Mouse (Mus musculus) erythroblast, adult 5-6 weeks (primary cell): ENCODE data around the gene Ptpn9. TPM values are rescaled to one million over a fixed set of nuclear protein-coding genes. Genes with fewer than 3 reads are reported as not detected.

ENCODE experiments used
- ATAC-seq: replicated peaks from 2 replicates; pipeline ENCODE4 v1.8.0; 2016; ENCODE audit warnings: moderate number of reproducible peaks, mild to moderate bottlenecking, moderate TSS enrichment, inconsistent platforms; ENCODE audit not compliant: poor library complexity, low FRiP score, severe bottlenecking
- total RNA-seq, 2 experiments: library from RNA; stranded (forward) in 1 of 2; stranded (reverse) in 1 of 2; fragments of 150-400 nt in 1 of 2; fragments of 200-764, 138-1000 nt in 1 of 2; gene quantifications; 2 replicates each; pipeline versions ENCODE4 v1.2.3 to v1.2.4; 2015 to 2017; ENCODE audit warnings: low replicate concordance in 2 of 2

Gene Ptpn9
- total RNA-seq, 2 experiments from 2014 or later: 3.1 to 8.6 TPM

DNA sequence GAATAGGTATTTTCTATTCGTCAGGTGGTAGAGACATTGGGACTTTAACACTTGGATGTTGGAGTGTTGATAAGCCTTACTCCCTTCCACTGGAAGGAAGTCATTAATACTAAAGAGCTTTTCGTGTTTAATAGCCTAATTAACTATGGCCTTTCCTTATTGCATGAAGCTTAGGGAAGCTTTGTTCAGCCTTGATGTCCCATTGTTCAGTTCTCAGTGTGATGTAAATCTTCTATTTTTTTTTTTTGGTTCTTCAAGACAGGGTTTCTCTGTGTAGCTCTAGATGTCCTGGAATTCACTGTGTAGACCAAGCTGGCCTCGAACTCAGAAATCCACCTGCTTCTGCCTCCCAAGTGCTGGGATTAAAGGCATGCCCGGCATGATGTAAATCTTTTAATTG, 18.2 kb downstream of the Ptpn9 start:
- ATAC-seq: no peak

DNA sequence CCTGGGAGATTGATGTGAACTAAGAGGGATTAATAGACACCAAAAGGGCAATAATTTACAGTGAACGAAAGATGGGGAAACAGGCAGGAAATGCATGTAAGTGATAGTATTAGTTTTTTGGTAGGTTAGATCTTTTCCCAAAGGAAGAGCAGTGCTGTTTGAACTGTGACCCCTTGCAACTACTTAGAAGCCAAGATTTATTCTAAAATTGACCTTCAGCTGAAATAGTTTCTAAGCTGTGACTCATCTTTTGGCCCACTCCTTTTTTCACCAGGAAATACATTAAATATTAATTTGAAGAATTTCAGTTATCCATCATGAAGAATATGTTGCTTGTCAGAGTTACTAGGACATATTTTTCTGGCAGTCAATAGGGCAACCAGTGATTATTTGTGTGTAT, 19.0 kb downstream of the Ptpn9 start:
- ATAC-seq: no peak

DNA sequence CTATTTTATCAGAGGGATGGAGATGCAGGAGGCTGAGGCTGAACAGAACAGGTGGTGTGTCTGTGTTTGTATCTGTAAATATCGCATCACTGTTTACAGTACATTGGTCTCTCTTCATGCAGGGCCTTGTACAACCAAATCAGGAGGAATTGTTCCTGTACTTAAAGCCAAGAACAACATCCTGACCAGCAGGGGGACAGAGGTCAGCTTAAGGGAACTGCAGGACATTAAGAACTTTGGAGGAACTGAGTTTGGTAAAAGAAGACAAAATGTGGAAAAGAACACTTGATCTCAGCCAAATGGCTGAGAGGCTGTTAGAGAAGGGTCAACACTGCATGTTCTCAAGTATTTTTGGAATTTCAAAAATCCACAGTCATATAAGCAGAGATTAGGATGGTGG, 20.0 kb downstream of the Ptpn9 start:
- ATAC-seq: no peak

DNA sequence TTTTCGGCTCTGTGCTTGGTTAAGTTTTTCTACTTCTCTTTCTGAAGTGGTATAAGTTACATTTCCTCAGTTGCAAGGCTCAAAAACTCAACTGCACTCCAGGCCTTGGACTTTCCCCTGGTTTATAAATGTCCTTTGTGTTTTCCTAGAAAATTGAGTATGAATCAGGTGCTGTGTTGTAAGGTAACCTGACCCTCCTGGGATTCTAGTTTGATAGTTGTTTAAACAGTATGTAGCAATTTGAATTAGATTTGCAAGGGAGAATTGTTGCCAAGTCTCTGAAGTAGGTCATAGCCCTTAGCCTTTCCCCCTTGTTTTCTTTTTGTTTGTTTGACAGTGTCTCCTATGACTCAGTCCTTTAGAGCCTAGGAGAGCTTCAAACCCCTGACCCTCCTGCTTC, 22.9 kb downstream of the Ptpn9 start:
- ATAC-seq: no peak

DNA sequence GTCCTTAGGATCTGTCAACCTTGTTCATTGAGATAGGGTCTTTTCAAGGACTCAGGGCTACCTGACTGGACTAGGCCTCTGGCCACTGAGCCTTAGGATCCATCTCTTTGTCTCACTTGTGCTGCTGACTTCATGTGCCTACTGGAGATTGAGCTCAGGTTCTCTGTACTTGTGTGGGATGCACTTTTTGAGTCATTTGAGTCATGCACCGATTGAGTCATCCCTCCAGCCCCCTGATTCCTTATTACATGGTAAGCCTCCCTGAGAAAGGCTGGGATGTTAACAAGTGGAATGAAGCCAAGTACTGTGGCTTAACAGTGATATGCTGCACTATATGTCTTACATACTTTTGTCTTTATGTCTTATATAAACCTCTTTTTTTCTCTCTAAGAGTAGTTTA, 37.0 kb downstream of the Ptpn9 start:
- ATAC-seq: no peak

DNA sequence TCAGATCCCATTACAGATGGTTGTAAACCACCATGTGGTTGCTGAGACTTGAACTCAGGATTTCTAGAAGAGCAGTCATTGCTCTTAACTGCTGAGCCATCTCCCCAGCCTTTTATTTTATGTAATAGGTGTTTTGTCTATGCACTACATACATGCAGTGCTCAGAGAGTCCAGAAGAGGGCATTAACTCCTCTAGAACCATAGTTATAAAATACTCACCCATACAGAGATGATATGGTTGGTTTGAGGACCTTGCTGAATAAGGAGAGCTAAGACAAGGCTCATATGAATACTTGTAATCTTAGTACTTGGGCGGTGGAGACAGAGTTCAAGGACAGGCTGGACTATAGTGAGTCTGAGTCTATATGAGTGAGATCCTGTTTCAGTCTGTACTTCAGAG, 61.5 kb downstream of the Ptpn9 start:
- ATAC-seq: peak; percentile 66; the same call in 1 of the 2 replicates

DNA sequence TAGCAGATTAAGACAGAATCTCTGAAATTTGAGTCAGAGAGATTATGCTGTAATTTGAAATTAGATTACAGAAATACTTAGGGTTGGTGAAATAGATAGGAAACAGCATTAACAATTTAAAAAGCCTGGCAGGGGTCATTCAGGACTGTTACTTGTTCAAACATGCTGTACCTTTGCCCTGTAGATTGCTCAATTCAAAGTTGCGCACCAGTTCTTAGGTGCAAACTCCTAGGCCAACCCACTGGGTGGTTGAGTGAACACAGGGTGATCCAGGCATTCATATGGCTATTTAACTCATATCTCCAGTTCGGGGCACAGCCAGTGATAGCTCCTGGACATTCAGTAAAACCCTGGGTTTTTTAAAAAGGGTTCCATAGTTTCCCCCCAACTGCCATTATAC, 69.4 kb downstream of the Ptpn9 start:
- ATAC-seq: no peak

DNA sequence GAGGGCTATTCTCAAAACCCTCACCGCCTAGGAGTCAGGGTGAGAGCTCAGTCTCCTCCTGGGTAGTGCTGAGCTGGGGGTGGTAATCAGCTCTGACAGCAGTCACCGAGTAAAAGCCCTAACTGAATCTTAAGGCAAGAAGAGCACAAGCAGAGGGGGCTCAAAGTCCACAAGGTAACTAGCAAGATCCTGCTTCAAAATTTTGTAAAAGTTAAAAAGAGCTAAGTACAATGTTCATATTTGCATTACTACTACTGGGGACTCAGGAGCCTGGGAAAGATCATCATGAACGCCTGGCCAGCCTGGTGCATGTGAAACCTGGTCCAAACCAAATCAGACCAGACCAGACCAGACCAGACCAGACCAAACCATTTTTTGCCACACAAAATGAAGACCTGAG, 73.5 kb downstream of the Ptpn9 start:
- no peak for ATAC-seq

DNA sequence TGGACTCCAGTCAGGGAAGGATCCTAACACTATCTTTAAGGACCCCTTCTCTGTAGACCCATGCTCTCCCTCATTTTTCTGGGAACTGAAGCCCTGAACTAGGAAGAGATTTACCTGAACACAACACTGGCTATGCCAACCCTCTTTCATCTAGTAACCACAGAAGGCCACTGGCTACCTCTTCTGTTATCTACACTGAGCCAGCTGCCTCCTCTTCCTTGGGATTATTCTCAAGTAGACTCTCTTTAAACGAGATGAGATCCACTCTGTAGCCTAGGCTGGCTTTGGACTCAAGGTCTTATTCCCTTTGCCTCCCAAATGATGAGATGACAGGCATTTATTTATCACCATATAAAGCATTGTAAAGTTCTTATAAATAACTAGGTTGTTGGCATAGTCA, 75.5 kb downstream of the Ptpn9 start:
- ATAC-seq: peak; percentile 29; the same call in 1 of the 2 replicates

DNA sequence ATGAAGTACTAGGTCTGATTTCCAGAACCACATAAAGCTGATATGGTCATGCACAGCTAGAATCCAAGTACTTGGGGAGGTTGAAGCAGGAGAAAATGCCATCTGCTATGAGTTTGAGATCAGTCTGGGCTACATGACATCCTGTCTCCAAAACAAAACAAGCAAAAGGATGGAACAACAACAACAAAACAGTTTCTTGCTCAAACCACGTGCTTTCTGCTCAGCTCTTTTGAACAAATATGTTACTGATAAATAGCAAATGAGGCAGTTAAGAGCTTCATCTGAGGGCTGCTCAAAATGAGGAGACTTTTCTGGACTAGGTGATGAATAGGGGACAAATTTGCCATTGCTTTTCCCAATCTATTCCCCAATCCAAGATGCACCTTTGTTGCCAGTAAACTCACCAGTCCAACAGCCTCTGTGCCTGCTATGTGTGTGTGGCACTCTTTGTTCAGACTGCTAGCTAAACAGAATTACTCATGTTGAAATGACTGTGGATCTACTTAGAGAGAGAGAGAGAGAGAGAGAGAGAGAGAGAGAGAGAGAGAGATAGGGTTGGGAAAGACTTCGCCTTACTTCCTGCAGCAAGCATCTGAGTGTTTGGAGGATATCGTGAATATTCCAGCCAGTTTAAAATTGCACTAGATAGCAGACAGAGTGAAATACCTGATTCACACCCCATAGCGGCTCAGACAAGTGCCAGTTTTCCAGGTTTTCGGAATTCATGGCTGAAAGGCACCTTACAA, 76.2 kb downstream of the Ptpn9 start:
- no peak for ATAC-seq

DNA sequence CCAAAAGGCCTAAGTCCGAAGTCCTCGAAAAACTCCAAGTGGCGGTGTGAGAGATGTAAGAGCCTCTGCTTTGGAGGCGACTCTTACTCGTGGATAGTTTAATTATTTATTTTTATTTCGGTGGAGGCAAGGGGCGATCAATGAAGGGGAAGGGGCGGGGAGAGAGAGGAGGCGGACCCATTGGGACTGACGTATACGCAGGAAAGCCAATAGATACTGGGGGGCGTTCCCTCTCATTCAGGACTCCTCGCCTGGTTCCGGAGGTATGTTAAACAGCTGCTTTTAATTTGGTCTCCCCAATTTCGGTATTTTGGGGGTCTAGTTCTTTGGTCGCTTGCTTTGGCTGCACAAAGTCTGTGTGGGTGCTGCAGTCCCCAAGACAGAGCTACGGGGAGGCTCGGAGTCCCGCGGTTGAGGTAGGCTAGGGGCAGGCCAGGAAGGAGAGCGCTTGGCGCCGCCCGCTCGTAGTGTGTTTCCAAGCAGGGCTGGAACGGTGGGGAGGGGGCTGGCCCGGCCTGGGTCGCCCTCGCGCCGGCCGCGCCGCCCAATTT, 77.2 kb downstream of the Ptpn9 start, which contains the start of gene Sin3a:
Sin3a (plus strand) TSS at position 240 of the 551 bp plus-strand sequence.
- peak; percentile 38 for ATAC-seq

DNA sequence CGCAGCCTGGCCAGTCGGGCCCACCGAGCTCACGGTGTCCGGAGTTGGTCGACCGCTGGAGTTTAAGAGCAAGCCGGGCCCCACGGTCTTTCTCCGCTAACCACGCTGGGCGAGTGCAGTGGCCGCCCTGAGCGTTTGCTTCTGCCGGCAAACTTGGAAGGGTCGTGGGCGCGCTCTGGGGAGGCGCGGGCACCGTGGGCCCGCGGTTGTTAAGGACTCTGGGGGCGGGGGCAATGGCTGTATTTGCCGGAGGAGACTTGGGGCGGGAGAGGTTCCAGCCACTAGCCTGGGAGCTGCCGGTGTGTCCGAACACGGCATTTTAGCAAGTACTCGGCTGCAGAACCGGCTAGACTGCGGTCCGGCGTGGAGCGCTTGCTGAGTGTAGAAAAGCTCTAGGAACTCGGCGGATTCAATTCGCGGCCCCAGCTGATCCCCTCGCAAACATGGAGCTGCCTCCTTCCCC, 77.8 kb downstream of the Ptpn9 start:
- no peak for ATAC-seq

DNA sequence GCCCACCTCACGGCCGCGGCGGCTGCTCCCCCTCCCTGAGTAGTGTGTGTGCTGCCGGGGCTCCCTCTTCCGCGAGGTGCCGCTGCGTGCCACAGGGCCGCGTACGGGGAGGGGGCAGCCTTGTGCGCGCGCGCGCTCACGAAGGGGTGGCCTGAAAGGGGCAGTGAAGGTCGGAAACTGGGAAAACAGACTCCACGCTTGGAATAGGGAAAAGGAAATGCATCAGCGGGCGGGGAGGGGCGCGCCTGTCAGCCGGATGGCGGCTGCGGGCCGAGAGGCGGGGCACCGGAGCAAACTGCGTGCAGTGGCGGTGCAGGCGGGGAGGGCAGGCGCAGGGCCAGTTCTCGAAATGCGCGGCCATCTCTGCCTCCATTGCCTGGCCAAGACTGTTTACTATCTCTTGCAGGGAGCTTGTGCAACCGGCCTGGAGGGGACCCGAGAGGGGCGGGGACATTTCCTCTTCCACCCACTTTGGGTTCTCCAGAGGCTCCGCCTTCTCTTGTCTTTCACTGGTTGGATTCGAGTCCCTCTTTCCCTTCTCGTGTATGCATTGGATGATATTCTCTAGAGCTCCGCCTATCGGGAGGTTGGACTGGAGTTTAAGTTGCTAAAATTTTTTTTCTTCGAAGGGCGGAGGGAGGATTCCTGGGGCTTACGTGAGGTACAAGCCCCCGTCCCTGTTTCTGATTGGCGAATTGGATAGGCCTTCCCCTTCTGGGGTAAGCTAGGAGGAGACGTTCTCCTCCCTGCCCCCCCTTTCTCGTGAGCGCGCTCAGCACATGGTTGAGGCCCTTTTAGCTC, 78.5 kb downstream of the Ptpn9 start:
- peak; percentile 52 for ATAC-seq

DNA sequence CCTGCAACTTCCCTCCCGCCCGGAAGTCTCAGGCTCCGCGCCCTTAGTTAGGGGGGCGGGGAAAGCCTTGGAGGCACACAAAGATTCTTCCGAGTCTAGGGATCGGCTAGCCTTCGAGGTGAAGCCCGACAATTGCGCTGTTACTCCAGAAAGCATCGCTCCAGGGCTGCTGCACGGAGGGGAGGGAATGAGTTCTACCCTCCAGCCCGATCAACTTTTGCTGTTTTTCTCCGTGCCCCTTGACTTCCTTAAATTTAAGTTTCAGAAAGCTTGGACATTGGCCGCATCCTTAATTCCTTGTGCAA, 79.0 kb downstream of the Ptpn9 start:
- no peak for ATAC-seq

DNA sequence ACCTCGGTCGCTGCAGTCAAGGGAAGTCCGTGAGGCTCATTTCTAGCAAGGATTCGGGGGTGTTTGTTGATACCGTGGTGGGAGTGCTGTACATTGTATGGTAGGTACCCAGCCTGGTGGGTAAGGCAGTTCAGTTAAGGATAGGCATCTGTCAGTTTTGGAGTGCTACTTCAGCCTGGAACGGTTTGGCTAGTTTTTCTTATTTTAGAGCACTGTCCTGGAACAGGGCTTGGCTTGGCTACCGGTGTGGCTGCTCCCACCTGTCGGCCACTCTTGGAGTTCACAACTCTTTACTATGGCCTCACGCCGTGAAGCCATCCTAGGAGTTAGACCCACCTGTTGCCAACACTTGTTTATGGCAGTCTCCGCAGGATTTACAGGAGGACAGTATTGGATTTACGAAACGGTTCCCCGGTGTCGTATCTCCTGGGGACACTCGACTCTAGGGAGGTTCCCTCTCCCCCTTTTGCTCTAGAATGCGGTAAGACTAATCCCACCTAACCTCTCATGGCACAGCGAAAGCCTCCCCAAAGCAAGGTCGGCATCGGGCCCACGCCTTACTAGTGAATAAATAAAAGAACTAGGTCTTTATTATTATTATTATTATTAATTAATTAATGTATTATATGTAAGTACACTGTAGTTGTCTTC, 79.6 kb downstream of the Ptpn9 start:
- no peak for ATAC-seq

DNA sequence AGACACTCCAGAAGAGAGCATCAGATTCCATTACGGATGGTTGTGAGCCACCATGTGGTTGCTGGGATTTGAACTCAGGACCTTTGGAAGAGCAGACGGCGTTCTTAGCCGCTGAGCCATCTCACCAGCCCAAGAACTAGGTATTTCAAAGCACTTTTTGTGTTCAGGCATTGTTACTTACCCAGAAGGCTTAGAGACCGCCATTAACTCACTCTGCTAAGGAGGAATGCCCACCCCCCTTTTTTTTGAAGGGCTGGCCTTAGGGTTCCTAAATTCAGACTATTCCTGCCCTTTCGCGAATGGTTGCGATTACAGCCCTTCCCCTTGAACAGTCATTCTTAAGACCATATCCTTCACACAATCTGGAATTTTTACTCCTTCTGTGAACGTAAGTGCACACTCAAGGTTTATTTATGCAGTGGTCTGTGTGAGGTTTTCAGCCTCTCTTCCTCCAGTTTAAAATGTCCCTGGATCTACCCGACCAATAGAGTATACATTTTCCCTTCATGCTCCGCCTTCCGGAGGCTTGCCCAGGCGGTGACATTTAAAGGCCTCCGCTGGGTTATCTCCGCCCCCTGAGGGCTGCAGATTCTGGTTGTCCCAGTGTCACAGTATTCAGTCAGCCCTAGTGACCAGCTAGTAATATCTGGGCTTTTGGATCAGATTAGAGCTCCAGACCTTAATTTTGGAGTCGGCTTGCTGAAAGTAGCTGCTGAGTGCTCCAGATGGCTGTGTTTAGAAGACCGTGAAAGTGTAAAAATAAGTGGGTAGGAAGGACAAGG, 80.3 kb downstream of the Ptpn9 start:
- peak; percentile 32 for ATAC-seq

DNA sequence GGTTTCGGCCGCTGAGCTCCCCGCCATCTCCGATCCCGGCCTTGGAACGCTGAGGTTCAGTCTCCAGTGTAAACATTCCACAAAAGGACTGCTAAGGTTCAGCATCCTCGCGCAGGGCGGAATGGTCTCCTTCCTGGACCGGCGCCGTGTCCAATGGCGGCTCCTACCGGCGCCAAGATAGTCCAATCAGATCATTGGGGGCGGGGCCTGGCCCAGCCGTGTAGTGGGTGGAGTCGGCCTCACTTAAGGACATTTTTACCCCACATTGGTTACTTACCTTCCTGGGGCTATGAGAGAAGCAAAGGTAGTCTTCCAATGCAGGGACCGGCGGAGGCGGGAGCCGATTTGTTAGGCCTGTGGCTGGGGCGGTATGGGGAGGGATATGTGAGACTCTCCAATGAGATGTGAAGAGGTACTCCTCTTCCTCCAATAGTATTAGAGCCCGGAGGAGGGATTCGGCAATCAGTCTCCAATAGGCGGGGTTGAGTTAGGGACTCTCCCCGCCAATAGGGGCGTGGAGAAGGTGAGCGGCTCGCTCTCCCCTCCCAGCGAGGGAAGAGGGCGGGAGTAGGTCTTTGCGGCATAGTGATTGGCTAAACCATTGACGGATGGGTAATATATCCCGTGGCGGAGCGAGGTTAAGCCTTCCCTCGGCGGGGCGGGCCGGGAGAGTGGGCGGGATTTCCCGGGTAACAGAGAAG, 81.1 kb downstream of the Ptpn9 start:
- ATAC-seq: peak; percentile 66

DNA sequence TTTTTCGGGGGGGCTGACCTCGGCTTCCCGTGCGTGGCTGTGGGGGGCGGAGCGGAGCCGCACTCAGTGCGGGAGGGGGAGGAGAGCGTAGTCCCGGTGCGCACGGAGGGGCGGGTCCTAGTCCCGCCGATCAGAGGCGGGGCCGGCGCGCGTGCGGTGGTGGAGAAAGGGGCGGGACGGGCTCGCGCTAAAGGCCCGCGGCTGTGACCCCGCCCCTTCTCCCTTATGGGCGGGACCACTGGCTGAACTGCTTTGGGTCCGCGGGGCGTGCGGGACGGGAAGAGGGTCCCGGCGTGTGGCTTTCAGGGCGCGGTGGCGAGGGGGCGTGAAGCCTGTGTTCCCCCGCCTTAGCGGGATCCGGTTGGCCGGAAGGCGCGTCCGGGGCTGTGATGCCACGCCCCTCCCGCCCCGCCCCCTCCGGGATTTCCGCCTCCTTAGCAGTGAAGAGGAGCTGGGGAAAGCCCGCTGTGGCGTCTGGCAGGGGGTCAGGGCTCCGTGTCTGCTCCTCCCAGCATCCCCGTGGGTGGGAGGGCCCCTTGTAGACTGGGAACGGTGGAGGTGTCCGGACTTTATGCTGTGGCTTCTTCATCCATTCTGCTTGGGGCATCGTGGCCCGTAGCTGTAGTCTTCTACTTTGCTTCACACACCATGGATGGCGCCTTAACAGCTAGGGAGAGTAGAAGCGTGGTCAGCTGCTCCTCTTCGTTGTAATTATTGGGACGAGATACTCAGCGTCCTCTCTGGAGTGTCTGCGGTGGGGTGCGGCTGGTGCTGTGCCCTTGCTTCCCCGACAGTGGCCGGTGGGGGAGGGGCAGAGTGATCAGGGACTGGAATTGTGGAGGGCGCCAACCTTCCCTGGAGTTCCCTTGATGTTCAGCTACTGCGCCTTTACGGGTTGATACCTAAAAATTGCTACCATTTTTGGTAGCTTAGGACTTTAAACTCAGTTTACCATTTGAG, 82.3 kb downstream of the Ptpn9 start:
- ATAC-seq: peak; percentile 31
